Mouse (Mus musculus): ENCODE measurements around the gene Rasgef1b.

The Rasgef1b gene

GRCm38 (mm10) chr5:99708706-99709105, 20.2 kb downstream of the Rasgef1b start:
- no peak for DNase-seq (ENCODE audit: low read depth, low spot score)

GRCm38 (mm10) chr5:99707261-99707660, 21.6 kb downstream of the Rasgef1b start:
- no peak for DNase-seq (ENCODE audit: low read depth, low spot score)

- DNase-seq (ENCODE audit: low read depth, low spot score) = no peak
Observed at GRCm38 (mm10) chr5:99701811-99702210, 27.1 kb downstream of the Rasgef1b start.

GRCm38 (mm10) chr5:99694712-99695360, 34.0 kb downstream of the Rasgef1b start:
- DNase-seq (ENCODE audit: low read depth, low spot score) = no peak

GRCm38 (mm10) chr5:99689909-99690308, 39.0 kb downstream of the Rasgef1b start:
- DNase-seq (ENCODE audit: low read depth, low spot score) = no peak

GRCm38 (mm10) chr5:99687894-99688293, 41.0 kb downstream of the Rasgef1b start:
- no peak for DNase-seq (ENCODE audit: low read depth, low spot score)

GRCm38 (mm10) chr5:99684023-99684422, 44.8 kb downstream of the Rasgef1b start:
- DNase-seq (ENCODE audit: low read depth, low spot score) = no peak

- DNase-seq (ENCODE audit: low read depth, low spot score) = no peak
Observed at GRCm38 (mm10) chr5:99669971-99670571, 58.8 kb downstream of the Rasgef1b start.

- no peak for DNase-seq (ENCODE audit: low read depth, low spot score)
Observed at GRCm38 (mm10) chr5:99656024-99656423, 72.8 kb downstream of the Rasgef1b start.

GRCm38 (mm10) chr5:99652931-99653330, 75.9 kb downstream of the Rasgef1b start:
- DNase-seq (ENCODE audit: low read depth, low spot score) = no peak

- no peak for DNase-seq (ENCODE audit: low read depth, low spot score)
Observed at GRCm38 (mm10) chr5:99641407-99641806, 87.5 kb downstream of the Rasgef1b start.

- DNase-seq (ENCODE audit: low read depth, low spot score) = no peak
Observed at GRCm38 (mm10) chr5:99636575-99636974, 92.3 kb downstream of the Rasgef1b start.

- DNase-seq (ENCODE audit: low read depth, low spot score) = peak; percentile 35
Observed at GRCm38 (mm10) chr5:99634010-99634541, 94.8 kb downstream of the Rasgef1b start.

GRCm38 (mm10) chr5:99633548-99633947, 95.3 kb downstream of the Rasgef1b start:
- DNase-seq (ENCODE audit: low read depth, low spot score) = no peak

- DNase-seq (ENCODE audit: low read depth, low spot score) = no peak
Observed at GRCm38 (mm10) chr5:99632649-99633310, 96.1 kb downstream of the Rasgef1b start.

GRCm38 (mm10) chr5:99630087-99630486, 98.8 kb downstream of the Rasgef1b start:
- no peak for DNase-seq (ENCODE audit: low read depth, low spot score)

- no peak for DNase-seq (ENCODE audit: low read depth, low spot score)
Observed at GRCm38 (mm10) chr5:99625603-99626002, 103.3 kb downstream of the Rasgef1b start.

- no peak for DNase-seq (ENCODE audit: low read depth, low spot score)
Observed at GRCm38 (mm10) chr5:99620771-99621170, 108.1 kb downstream of the Rasgef1b start.

GRCm38 (mm10) chr5:99617271-99617800, 111.5 kb downstream of the Rasgef1b start:
- DNase-seq (ENCODE audit: low read depth, low spot score) = no peak

GRCm38 (mm10) chr5:99613321-99614118, 115.3 kb downstream of the Rasgef1b start:
- peak; percentile 37 for DNase-seq (ENCODE audit: low read depth, low spot score)

- DNase-seq (ENCODE audit: low read depth, low spot score) = no peak
Observed at GRCm38 (mm10) chr5:99607602-99608001, 121.3 kb downstream of the Rasgef1b start.
